Mouse (Mus musculus): ENCODE measurements around the gene Gabrg3.

The Gabrg3 gene

GRCm38 (mm10) chr7:57065398-57065797 lies 321.6 kb downstream of the Gabrg3 start:
- DNase-seq (ENCODE audit: low spot score in 2 of 2), result no peak

GRCm38 (mm10) chr7:57050906-57051635 lies 335.9 kb downstream of the Gabrg3 start:
- no peak for DNase-seq (ENCODE audit: low spot score in 2 of 2)

- no peak for DNase-seq (ENCODE audit: low spot score in 2 of 2)
These were observed 349.0 kb downstream of the Gabrg3 start for GRCm38 (mm10) chr7:57037861-57038421.

- DNase-seq (ENCODE audit: low spot score in 2 of 2), result no peak
These were observed 386.3 kb downstream of the Gabrg3 start for GRCm38 (mm10) chr7:57000585-57001261.

- no peak for DNase-seq (ENCODE audit: low spot score in 2 of 2)
These were observed 389.0 kb downstream of the Gabrg3 start for GRCm38 (mm10) chr7:56997713-56998624.

- no peak for DNase-seq (ENCODE audit: low spot score in 2 of 2)
These were observed 440.6 kb downstream of the Gabrg3 start for GRCm38 (mm10) chr7:56946398-56946797.

- DNase-seq (ENCODE audit: low spot score in 2 of 2), result no peak
These were observed 445.4 kb downstream of the Gabrg3 start for GRCm38 (mm10) chr7:56941606-56942005.

- no peak for DNase-seq (ENCODE audit: low spot score in 2 of 2)
These were observed 449.0 kb downstream of the Gabrg3 start for GRCm38 (mm10) chr7:56938020-56938419.

GRCm38 (mm10) chr7:56919499-56919898 lies 467.5 kb downstream of the Gabrg3 start:
- DNase-seq (ENCODE audit: low spot score in 2 of 2), result no peak

- no peak for DNase-seq (ENCODE audit: low spot score in 2 of 2)
These were observed 472.1 kb downstream of the Gabrg3 start for GRCm38 (mm10) chr7:56914862-56915261.

GRCm38 (mm10) chr7:56899762-56900161 lies 487.2 kb downstream of the Gabrg3 start:
- DNase-seq (ENCODE audit: low spot score in 2 of 2), result no peak

GRCm38 (mm10) chr7:56867314-56868075 lies 519.5 kb downstream of the Gabrg3 start:
- DNase-seq (ENCODE audit: low spot score in 2 of 2), result no peak

- DNase-seq (ENCODE audit: low spot score in 2 of 2), result no peak
These were observed 543.4 kb downstream of the Gabrg3 start for GRCm38 (mm10) chr7:56843565-56843964.

GRCm38 (mm10) chr7:56825446-56825845 lies 561.5 kb downstream of the Gabrg3 start:
- DNase-seq (ENCODE audit: low spot score in 2 of 2), result no peak

- no peak for DNase-seq (ENCODE audit: low spot score in 2 of 2)
These were observed 585.1 kb downstream of the Gabrg3 start for GRCm38 (mm10) chr7:56801841-56802240.

- DNase-seq (ENCODE audit: low spot score in 2 of 2), result no peak
These were observed 607.9 kb downstream of the Gabrg3 start for GRCm38 (mm10) chr7:56779122-56779521.

GRCm38 (mm10) chr7:56768216-56768615 lies 618.8 kb downstream of the Gabrg3 start:
- DNase-seq (ENCODE audit: low spot score in 2 of 2), result no peak

GRCm38 (mm10) chr7:56767796-56768195 lies 619.2 kb downstream of the Gabrg3 start:
- DNase-seq (ENCODE audit: low spot score in 2 of 2), result no peak

GRCm38 (mm10) chr7:56765612-56766445 lies 621.2 kb downstream of the Gabrg3 start:
- DNase-seq (ENCODE audit: low spot score in 2 of 2), result no peak

- DNase-seq (ENCODE audit: low spot score in 2 of 2), result no peak
These were observed 657.8 kb downstream of the Gabrg3 start for GRCm38 (mm10) chr7:56729225-56729624.

Data from spleen, postnatal 4 days (tissue).